Mouse (Mus musculus) ES-Bruce4 (cell line): ENCODE measurements at regions not wholly inside any gene's neighbourhood (a gene's known extent, or its start where the extent isn't known, plus 50 kb on each side); places are given as distances from the start of the nearest gene placed in this dataset.

ENCODE experiments used
- H3K27ac ChIP-seq: 2 replicates; pipeline ENCODE4 v1.5.1; 2012; ENCODE audit warnings: low read length, inconsistent platforms; ENCODE audit not compliant: insufficient read depth
- H3K27me3 ChIP-seq: 2 replicates; pipeline ENCODE4 v1.6.1; 2012; ENCODE audit warnings: mild to moderate bottlenecking, low read length, inconsistent platforms; ENCODE audit not compliant: control insufficient read depth, poor library complexity, insufficient read depth, severe bottlenecking
- H3K36me3 ChIP-seq: 2 replicates; pipeline ENCODE4 v1.6.1; 2012; ENCODE audit warnings: inconsistent platforms, mild to moderate bottlenecking, low read length, moderate library complexity; ENCODE audit not compliant: control insufficient read depth, poor library complexity, insufficient read depth, severe bottlenecking
- H3K4me1 ChIP-seq: one replicate; pipeline ENCODE4 v1.8.1; 2011; ENCODE audit warnings: low read length; ENCODE audit not compliant: control insufficient read depth, insufficient read depth
- H3K4me3 ChIP-seq: 2 replicates; pipeline ENCODE4 v1.5.1; 2011; ENCODE audit warnings: low read depth, mild to moderate bottlenecking, low read length
- H3K9ac ChIP-seq: 2 replicates; pipeline ENCODE4 v1.6.1; 2012; ENCODE audit warnings: low read depth, mild to moderate bottlenecking, inconsistent platforms; ENCODE audit not compliant: poor library complexity, severe bottlenecking
- H3K9me3 ChIP-seq: replicated peaks from 2 replicates; pipeline ENCODE4 v1.6.1; 2012; ENCODE audit warnings: mild to moderate bottlenecking, low read length, inconsistent platforms; ENCODE audit not compliant: control insufficient read depth, poor library complexity, insufficient read depth, severe bottlenecking
- CTCF ChIP-seq: IDR thresholded peaks from one replicate; pipeline ENCODE4 v1.8.1; 2011; ENCODE audit warnings: low read depth, low read length
- EP300 ChIP-seq: IDR thresholded peaks from 2 replicates; pipeline ENCODE4 v1.6.1; 2011; ENCODE audit warnings: low read depth, low read length; ENCODE audit not compliant: insufficient read depth
- POLR2A ChIP-seq: IDR thresholded peaks from one replicate; pipeline ENCODE4 v1.8.1; 2011; ENCODE audit warnings: low read length; ENCODE audit not compliant: insufficient read depth

DNA sequence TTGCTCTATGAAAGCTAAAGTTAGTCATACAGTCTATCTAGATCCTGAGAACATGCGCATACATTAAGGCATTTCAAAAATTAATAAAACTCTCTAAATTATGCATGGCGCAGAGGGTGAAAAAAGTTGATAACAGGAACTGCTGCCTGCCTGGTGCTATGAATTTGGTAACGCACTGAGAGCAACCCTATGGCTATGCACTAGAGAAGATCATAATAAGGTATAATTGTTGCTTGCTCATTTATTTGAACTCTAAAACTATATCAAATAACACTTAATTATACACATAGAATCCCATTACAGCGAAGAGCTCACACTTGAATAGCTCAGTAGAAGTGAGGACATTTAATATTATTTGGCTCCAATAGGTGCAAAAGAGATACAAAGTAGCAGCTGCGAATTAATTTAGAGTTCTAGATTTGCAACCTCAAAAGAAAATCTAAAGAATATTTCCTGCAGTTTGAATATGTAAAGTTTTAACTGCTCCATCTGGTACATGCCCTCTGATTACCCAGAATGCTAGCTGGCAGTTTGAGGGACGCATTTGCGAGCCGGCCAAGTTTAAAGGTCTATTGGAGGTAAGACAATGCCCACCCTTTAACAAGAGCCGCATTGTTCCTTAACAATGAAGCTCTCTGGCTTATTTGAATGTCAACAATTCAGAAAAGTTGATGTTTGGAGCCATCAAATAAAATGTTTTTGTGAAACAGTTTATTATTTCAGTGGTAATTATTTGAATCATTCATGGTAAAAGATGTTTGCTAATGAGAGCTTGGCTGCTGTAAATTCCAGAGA, 56.0 kb upstream of the Fbxl4 start:
- Histone ChIP-seq H3K9ac (no peak overlapping the region), H3K27ac (no peak overlapping the region), H3K9me3 (no peaks in the 10 kb centered on the region), H3K4me3 (no peak overlapping the region), H3K4me1 (peaks cover 1% of the 10 kb centered on the region), H3K36me3 (no peaks in the 10 kb centered on the region), H3K27me3 (no peaks in the 10 kb centered on the region)
- TF ChIP-seq EP300 (no peak), POLR2A (no peak), CTCF (no peak)

DNA sequence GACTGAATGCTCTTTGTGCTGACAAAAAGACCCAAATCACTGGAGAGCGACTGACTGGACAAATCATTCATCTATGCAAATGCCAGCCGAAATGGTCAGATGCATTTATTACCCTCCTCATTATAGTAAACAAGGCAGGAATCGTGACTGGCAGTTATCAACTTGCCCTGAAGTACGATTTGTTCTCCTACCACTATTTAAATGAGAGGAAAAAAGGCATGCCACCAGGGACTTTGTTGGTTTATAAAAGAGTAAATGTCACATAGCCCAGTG, 55.5 kb upstream of the Fbxl4 start:
- TF ChIP-seq EP300 (no peak), CTCF (no peak), POLR2A (no peak)
- Histone ChIP-seq H3K4me1 (peaks cover 1% of the 10 kb centered on the region), H3K9me3 (no peaks in the 10 kb centered on the region), H3K27ac (no peak overlapping the region), H3K36me3 (no peaks in the 10 kb centered on the region), H3K9ac (no peak overlapping the region), H3K4me3 (no peak overlapping the region), H3K27me3 (no peaks in the 10 kb centered on the region)

DNA sequence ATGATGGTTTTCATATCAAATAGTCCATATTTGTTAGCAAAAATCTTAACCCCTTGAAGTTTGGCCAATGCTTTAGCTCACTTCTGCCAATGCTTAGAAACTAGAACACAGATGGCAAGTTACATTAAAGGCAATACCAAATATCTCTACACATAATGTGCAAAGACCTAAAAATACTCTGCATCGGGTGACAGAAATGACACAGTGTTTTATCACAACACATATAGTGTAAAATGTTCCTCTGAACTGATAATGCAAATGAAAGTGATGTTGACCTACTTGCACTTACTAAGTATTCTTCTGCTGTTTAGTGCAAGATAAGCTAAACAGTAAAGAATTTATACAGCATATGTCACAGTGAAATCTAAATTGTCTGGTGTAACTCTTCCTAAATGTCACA, 55.1 kb upstream of the Fbxl4 start:
- Histone ChIP-seq H3K4me3 (no peak overlapping the region), H3K27me3 (no peaks in the 10 kb centered on the region), H3K9ac (no peak overlapping the region), H3K4me1 (peaks cover 1% of the 10 kb centered on the region), H3K27ac (no peak overlapping the region), H3K36me3 (no peaks in the 10 kb centered on the region), H3K9me3 (no peaks in the 10 kb centered on the region)
- no peak for TF ChIP-seq EP300
- no peak for TF ChIP-seq POLR2A
- TF ChIP-seq CTCF, result no peak
